In the genomic region with DNA sequence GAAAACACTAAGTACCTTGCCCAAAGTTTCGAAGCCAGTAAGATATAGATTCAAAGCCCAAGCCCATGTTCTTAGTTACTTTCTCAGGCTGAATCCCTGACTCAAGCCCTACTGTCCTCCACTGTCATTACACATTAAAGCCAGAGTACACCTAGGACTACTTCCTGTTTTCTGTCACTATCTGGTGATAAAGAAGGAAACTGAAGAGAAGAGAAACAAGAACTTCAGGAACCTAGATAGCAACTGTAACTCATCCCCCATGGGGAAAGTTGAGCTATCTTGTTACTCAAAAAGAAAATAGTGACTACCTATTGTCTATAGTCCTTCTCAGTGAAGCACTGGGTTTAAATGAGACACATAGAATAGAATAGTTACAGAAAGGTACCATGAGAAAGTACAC, we compare ENCODE assay signal across 27 mouse cellular contexts.
A peak's percentile ranks its signal among the peaks of the same experiment; 100 is the strongest.
DNase-seq lines count a peak whose midpoint lies in the region; ATAC-seq and TF ChIP-seq lines count a peak whose summit lies in the region.
"Had no signal": no experiment of that assay in that cellular context is flagged by ENCODE, and none has a peak within 500 bp of the region (broad histone marks: within the 10 kb centered on the region; RNA-seq: fewer than 3 reads in every experiment).

No protein-coding gene starts in this region.

- H3K27ac ChIP-seq in MEL (ENCODE audit: control insufficient read depth, low read depth, low read length): peak overlapping the region; percentile 76
- H3K27ac ChIP-seq: embryonic facial prominence, embryonic 12.5 days; embryonic facial prominence, embryonic 15.5 days; forebrain, embryonic 15.5 days; heart, adult 2 months; heart, embryonic 10.5 days; heart, embryonic 13.5 days; hindbrain, embryonic 14.5 days; hindbrain, postnatal 0 days had no signal

- H3K4me3 ChIP-seq in MEL (ENCODE audit: control insufficient read depth in 1 of 2, insufficient read depth in 1 of 2, low read depth in 2 of 2, low read length in 2 of 2): peak overlapping the region in 1 of 2 experiments; percentile 13; a peak in 1 of 4 replicates
- H3K4me3 ChIP-seq: embryonic facial prominence, embryonic 12.5 days; embryonic facial prominence, embryonic 15.5 days; forebrain, embryonic 15.5 days; heart, adult 2 months; heart, embryonic 10.5 days; heart, embryonic 13.5 days had no signal

- TF ChIP-seq RAD21 in MEL (IDR thresholded peaks at IDR 0.05; ENCODE audit: low read depth, low read length): no peak

- peak; percentile 61 for DNase-seq in A20 (ENCODE audit: low read depth, low spot score)
- peak; percentile 81 for DNase-seq in MEL (ENCODE audit: low read depth, low spot score)
- no peak for DNase-seq in cerebellum, postnatal 10 days
- no peak for DNase-seq in ovary, adult 18-20 months (ENCODE audit: low spot score)
- no peak for DNase-seq in embryo, embryonic 10 days (ENCODE audit: low spot score)
- DNase-seq: adrenal gland, adult 2 months; adrenal gland, postnatal 14 days; B cell, adult 2 months; cerebellum, adult 11 months; cerebellum, adult 2 months; cerebellum, adult 9-11 months; cerebellum, postnatal 36 days; gastrocnemius, postnatal 25 days; heart, adult 2 months; heart, postnatal 14 days; heart, postnatal 4 days; kidney, adult 18-20 months had no signal

- H3K4me1 ChIP-seq in MEL (ENCODE audit: control insufficient read depth in 1 of 2, insufficient read depth in 2 of 2, low read length in 2 of 2): peaks cover 28 to 30% of the 10 kb centered on the region in 2 experiments
- H3K4me1 ChIP-seq: embryonic facial prominence, embryonic 12.5 days; embryonic facial prominence, embryonic 15.5 days; forebrain, embryonic 15.5 days; heart, embryonic 10.5 days; heart, embryonic 13.5 days had no signal

- peak; percentile 84 to 94 for TF ChIP-seq EP300 in MEL (IDR thresholded peaks at IDR 0.05; ENCODE audit: low read depth in 1 of 2, low read length in 2 of 2)

- H3K9ac ChIP-seq in MEL (ENCODE audit: control insufficient read depth, low read depth, low read length, poor library complexity, severe bottlenecking): no peak overlapping the region
- H3K9ac ChIP-seq: embryonic facial prominence, embryonic 12.5 days; embryonic facial prominence, embryonic 15.5 days; forebrain, embryonic 15.5 days; heart, embryonic 13.5 days; hindbrain, embryonic 14.5 days had no signal

- no peak for TF ChIP-seq CTCF in MEL (IDR thresholded peaks at IDR 0.05 in 2 of 3, conservative IDR thresholded peaks at IDR 0.05 in 1 of 3; ENCODE audit: control insufficient read depth in 1 of 3, insufficient read depth in 1 of 3, low read depth in 2 of 3, low read length in 3 of 3, poor library complexity in 1 of 3, severe bottlenecking in 1 of 3)

- H3K27me3 ChIP-seq in MEL (ENCODE audit: control insufficient read depth in 1 of 2, insufficient read depth in 2 of 2, low read length in 2 of 2): no peaks in the 10 kb centered on the region
- H3K27me3 ChIP-seq: forebrain, embryonic 15.5 days had no signal

- H3K36me3 ChIP-seq in MEL (ENCODE audit: control insufficient read depth in 1 of 2, insufficient read depth in 2 of 2, low read length in 2 of 2): peaks cover 0 to 55% of the 10 kb centered on the region in 2 experiments; a peak in 2 of 4 replicates
- H3K36me3 ChIP-seq: embryonic facial prominence, embryonic 12.5 days; embryonic facial prominence, embryonic 15.5 days; forebrain, embryonic 15.5 days; heart, embryonic 10.5 days; heart, embryonic 13.5 days had no signal

- H3K79me2 ChIP-seq in MEL (ENCODE audit: control insufficient read depth, insufficient read depth, low read length, poor library complexity): no peaks in the 10 kb centered on the region

- no peaks in the 10 kb centered on the region for H3K9me3 ChIP-seq in MEL (replicated peaks; ENCODE audit: insufficient read depth, low read length)
- H3K9me3 ChIP-seq: embryonic facial prominence, embryonic 12.5 days; embryonic facial prominence, embryonic 15.5 days; forebrain, embryonic 15.5 days; heart, embryonic 10.5 days; heart, embryonic 13.5 days had no signal

- peak; percentile 70 for ATAC-seq in granulocyte monocyte progenitor cell, adult 5-6 weeks (replicated peaks; ENCODE audit: poor library complexity, severe bottlenecking)
- ATAC-seq: forebrain, embryonic 15.5 days; hindbrain, postnatal 0 days; inflammation-experienced regulatory T-cells, adult 6 months; intestine, embryonic 16.5 days had no signal

- no peak for TF ChIP-seq POLR2A in MEL (IDR thresholded peaks at IDR 0.05; ENCODE audit: control insufficient read depth in 1 of 2, insufficient read depth in 1 of 2, low read depth in 1 of 2, low read length in 2 of 2, poor library complexity in 1 of 2)

TF ChIP-seq in MEL, 35 proteins besides CTCF, POLR2A, EP300 and RAD21:
- TF ChIP-seq MYB (IDR thresholded peaks at IDR 0.05; ENCODE audit: low read depth, low read length) (no peak), SMC3 (IDR thresholded peaks at IDR 0.05; ENCODE audit: low read depth, low read length) (no peak; the same call in 1 of the 2 replicates), NELFE (IDR thresholded peaks at IDR 0.05; ENCODE audit: low read depth, low read length) (no peak), TAL1 (IDR thresholded peaks at IDR 0.05; ENCODE audit: low read length) (no peak), RCOR1 (IDR thresholded peaks at IDR 0.05; ENCODE audit: low read depth, low read length) (peak; percentile 70; the same call in 1 of the 2 replicates), TBP (IDR thresholded peaks at IDR 0.05; ENCODE audit: low read depth, low read length) (peak; percentile 49; the same call in 1 of the 2 replicates), USF2 (IDR thresholded peaks at IDR 0.05; ENCODE audit: borderline replicate concordance in 1 of 2, insufficient read depth in 1 of 2, low read depth in 1 of 2, low read length in 2 of 2) (no peak), POLR2AphosphoS2 (IDR thresholded peaks at IDR 0.05; ENCODE audit: low read length) (no peak), TCF12 (IDR thresholded peaks at IDR 0.05; ENCODE audit: low read depth, low read length) (peak; percentile 54; the same call in 1 of the 2 replicates), MAX (IDR thresholded peaks at IDR 0.05; ENCODE audit: low read length) (no peak), E2F4 (IDR thresholded peaks at IDR 0.05; ENCODE audit: borderline replicate concordance, low read depth, low read length) (no peak), USF1 (IDR thresholded peaks at IDR 0.05; ENCODE audit: low read depth, low read length) (no peak), CHD1 (IDR thresholded peaks at IDR 0.05; ENCODE audit: low read depth, low read length) (no peak), UBTF (IDR thresholded peaks at IDR 0.05; ENCODE audit: borderline replicate concordance, insufficient read depth, low read depth, low read length) (no peak), HCFC1 (IDR thresholded peaks at IDR 0.05; ENCODE audit: low read depth, low read length) (peak; percentile 43; the same call in 1 of the 2 replicates), ETS1 (IDR thresholded peaks at IDR 0.05; ENCODE audit: low read depth, low read length) (peak; percentile 78), NRF1 (IDR thresholded peaks at IDR 0.05; ENCODE audit: insufficient read depth, low read depth, low read length, poor library complexity, severe bottlenecking) (no peak), GATA1 (IDR thresholded peaks at IDR 0.05; ENCODE audit: low read depth, low read length) (peak; percentile 89), JUND (IDR thresholded peaks at IDR 0.05; ENCODE audit: low read depth, low read length) (no peak), MAFK (IDR thresholded peaks at IDR 0.05; ENCODE audit: borderline replicate concordance, low read depth, low read length) (no peak), ZKSCAN1 (IDR thresholded peaks at IDR 0.05; ENCODE audit: low read depth, low read length) (no peak), ZNF384 (IDR thresholded peaks at IDR 0.05; ENCODE audit: low read depth, low read length) (no peak), CHD2 (IDR thresholded peaks at IDR 0.05; ENCODE audit: low read length) (no peak), ZC3H11A (IDR thresholded peaks at IDR 0.05; ENCODE audit: low read depth, low read length) (no peak), ELF1 (IDR thresholded peaks at IDR 0.05; ENCODE audit: low read depth, low read length) (peak; percentile 63; the same call in 1 of the 2 replicates), ZMIZ1 (IDR thresholded peaks at IDR 0.05; ENCODE audit: low read depth, low read length) (no peak), GABPA (IDR thresholded peaks at IDR 0.05; ENCODE audit: low read depth, low read length) (no peak), POLR2AphosphoS5 (IDR thresholded peaks at IDR 0.05; ENCODE audit: borderline replicate concordance, low read depth, low read length) (no peak), MXI1 (IDR thresholded peaks at IDR 0.05; ENCODE audit: low read depth, low read length) (peak; percentile 42; the same call in 1 of the 2 replicates), BHLHE40 (IDR thresholded peaks at IDR 0.05; ENCODE audit: borderline replicate concordance, low read depth, low read length) (no peak), KAT2A (conservative IDR thresholded peaks at IDR 0.05; ENCODE audit: low read depth, low read length) (no peak), MAZ (IDR thresholded peaks at IDR 0.05; ENCODE audit: low read depth, low read length) (no peak), MYC (IDR thresholded peaks at IDR 0.05; ENCODE audit: low read depth, low read length) (no peak), SIN3A (IDR thresholded peaks at IDR 0.05; ENCODE audit: low read length) (peak; percentile 74), MEF2A (IDR thresholded peaks at IDR 0.05; ENCODE audit: extremely low read depth, insufficient replicate concordance, low read depth, low read length, poor library complexity, severe bottlenecking) (no peak)

Comparison
In these comparisons a context has a peak if more than half of its experiments do, and no peak if none do; other contexts are left out.
1. DNase-seq: peak in A20 (single experiment) and MEL (single experiment); none in cerebellum, postnatal 10 days (0 of 2), ovary, adult 18-20 months (single experiment) and embryo, embryonic 10 days (single experiment).